In genomic region chr6:82862475-82862874, GRCm38 (mm10) we compare ENCODE assay signal across 11 mouse cellular contexts.
A peak's percentile ranks its signal among the peaks of the same experiment; 100 is the strongest.
DNase-seq lines count a peak whose midpoint lies in the region; ATAC-seq and TF ChIP-seq lines count a peak whose summit lies in the region.
"Had no signal": no experiment of that assay in that cellular context is flagged by ENCODE, and none has a peak within 500 bp of the region (broad histone marks: within the 10 kb centered on the region; RNA-seq: fewer than 3 reads in every experiment).

No protein-coding gene starts in this region.

- no peak for TF ChIP-seq POLR2A in heart, adult 2 months (IDR thresholded peaks at IDR 0.05; ENCODE audit: insufficient read depth, low read depth, low read length)
- no peak for TF ChIP-seq POLR2A in myocyte (IDR thresholded peaks at IDR 0.05; ENCODE audit: insufficient read length, low read depth)
- TF ChIP-seq POLR2A in thymus, adult 2 months (IDR thresholded peaks at IDR 0.05; ENCODE audit: control insufficient read depth, extremely low read depth, insufficient read depth, low read length, poor library complexity), result no peak

- no peaks in the 10 kb centered on the region for H3K27me3 ChIP-seq in heart, adult 2 months (ENCODE audit: control insufficient read depth, insufficient read depth, low read length)
- no peaks in the 10 kb centered on the region for H3K27me3 ChIP-seq in heart, embryonic 14.5 days (ENCODE audit: control insufficient read depth, insufficient read depth, low read length)
- no peaks in the 10 kb centered on the region for H3K27me3 ChIP-seq in myocyte (ENCODE audit: control insufficient read depth, insufficient read depth, insufficient read length)
- H3K27me3 ChIP-seq in thymus, adult 2 months (ENCODE audit: control insufficient read depth, insufficient read depth, low read length), result no peaks in the 10 kb centered on the region

- ATAC-seq in heart, embryonic 14.5 days (ENCODE audit: insufficient number of reproducible peaks, insufficient read depth, low FRiP score, low read depth), result no peak

- H3ac ChIP-seq in myocyte (ENCODE audit: control insufficient read depth, insufficient read length), result no peak overlapping the region

- TF ChIP-seq CTCF in heart, adult 2 months (IDR thresholded peaks at IDR 0.05), result no peak
- TF ChIP-seq CTCF in thymus, adult 2 months (IDR thresholded peaks at IDR 0.05; ENCODE audit: borderline replicate concordance, control insufficient read depth, extremely low read depth, insufficient read depth, low read length, poor library complexity), result no peak

- H3K9me3 ChIP-seq in heart, embryonic 14.5 days (ENCODE audit: control insufficient read depth, low read length), result peaks cover 9% of the 10 kb centered on the region

- no peaks in the 10 kb centered on the region for H3K36me3 ChIP-seq in heart, adult 2 months (ENCODE audit: control insufficient read depth, insufficient read depth, low read length)
- no peaks in the 10 kb centered on the region for H3K36me3 ChIP-seq in heart, embryonic 14.5 days (ENCODE audit: control insufficient read depth, insufficient read depth, low read length)
- no peaks in the 10 kb centered on the region for H3K36me3 ChIP-seq in myocyte (ENCODE audit: control insufficient read depth, insufficient read depth)
- no peaks in the 10 kb centered on the region for H3K36me3 ChIP-seq in thymus, adult 2 months (ENCODE audit: control insufficient read depth, insufficient read depth, low read length)

- no peak overlapping the region; the same call in 1 of the 2 replicates for H3K4me2 ChIP-seq in heart, embryonic 14.5 days (ENCODE audit: low read length)
- H3K4me2 ChIP-seq in myocyte (ENCODE audit: low read depth), result peak overlapping the region; percentile 53

- H3K9ac ChIP-seq in heart, adult 2 months (ENCODE audit: low read depth, low read length), result peak overlapping the region; percentile 50
- 0 out of 2 replicates have a peak overlapping the region, but pooled peaks have one; percentile 6 for H3K9ac ChIP-seq in heart, embryonic 14.5 days (ENCODE audit: low read length)

- intact Hi-C loops in heart, adult 2 months (cut with DNase I), result loop anchor here (2.0 to 5.0 kb wide), 2 partner anchors 90 to 110 kb away; no protein-coding TSS in a partner anchor
- intact Hi-C loops in heart, postnatal 14 days (cut with DNase I), result loop anchor here (5.0 kb wide), 1 partner anchor 85 kb away; no protein-coding TSS in a partner anchor

- 42% methylated on average over 7 of the region's 7 CpGs for WGBS in heart, adult 2 months
- WGBS in heart, embryonic 14.5 days, result 36% methylated on average over 7 of the region's 7 CpGs
- WGBS in thymus, adult 2 months, result 90% methylated on average over 7 of the region's 7 CpGs

- H3K4me3 ChIP-seq in heart, adult 2 months, result no peak overlapping the region
- no peak overlapping the region for H3K4me3 ChIP-seq in heart, embryonic 14.5 days (ENCODE audit: control insufficient read depth in 1 of 2, insufficient read depth in 1 of 2, low read depth in 1 of 2, low read length in 2 of 2)
- H3K4me3 ChIP-seq in myocyte, result no peak overlapping the region
- H3K4me3 ChIP-seq in thymus, adult 2 months (ENCODE audit: control insufficient read depth, insufficient read depth, low read length), result no peak overlapping the region

- DNase-seq in heart, adult 2 months, result peak; percentile 49 to 52
- no peak for DNase-seq in heart, postnatal 14 days
- DNase-seq in ZHBTc4 (ENCODE audit: low read depth, low spot score), result peak; percentile 29
- DNase-seq in thymus, adult 2 months, result no peak
- no peak for DNase-seq in lung, postnatal 10 days
- no peak for DNase-seq in urinary bladder, postnatal 14 days (ENCODE audit: low spot score)
- DNase-seq: kidney, postnatal 4 days; left cerebral cortex, postnatal 4 days; lung, postnatal 4 days had no signal

- H3K4me1 ChIP-seq in heart, adult 2 months (ENCODE audit: control insufficient read depth, insufficient read depth, low read length), result peaks cover 2% of the 10 kb centered on the region; the same call in 1 of the 2 replicates
- H3K4me1 ChIP-seq in heart, embryonic 14.5 days (ENCODE audit: control insufficient read depth in 2 of 2, insufficient read depth in 2 of 2, low read length in 2 of 2), result peaks cover 11 to 24% of the 10 kb centered on the region in 2 experiments
- H3K4me1 ChIP-seq in thymus, adult 2 months (replicated peaks; ENCODE audit: control insufficient read depth, insufficient read depth, low read length), result peaks cover 13% of the 10 kb centered on the region

- peak overlapping the region; percentile 87 for H3K27ac ChIP-seq in heart, adult 2 months
- peak overlapping the region; percentile 10 to 32; a peak in 1 of 4 replicates for H3K27ac ChIP-seq in heart, embryonic 14.5 days (replicated peaks in 1 of 2; ENCODE audit: control insufficient read depth in 1 of 2, insufficient read depth in 1 of 2, low read depth in 2 of 2, low read length in 2 of 2)
- H3K27ac ChIP-seq in thymus, adult 2 months (ENCODE audit: control insufficient read depth, insufficient read depth, low read length), result no peak overlapping the region

- TF ChIP-seq EP300 in heart, adult 2 months (IDR thresholded peaks at IDR 0.05; ENCODE audit: insufficient read depth, low read depth, low read length), result 0 out of 2 replicates have a peak, but pooled peaks have one; percentile 37

- H3K79me2 ChIP-seq in heart, adult 2 months (replicated peaks; ENCODE audit: control insufficient read depth, insufficient read depth, low read length), result no peaks in the 10 kb centered on the region
- H3K79me2 ChIP-seq in myocyte (ENCODE audit: control insufficient read depth, insufficient read depth), result no peaks in the 10 kb centered on the region

TF ChIP-seq in myocyte, 11 proteins besides CTCF, POLR2A, EP300 and RAD21:
- no peak for TF ChIP-seq POLR2AphosphoS2 (IDR thresholded peaks at IDR 0.05; ENCODE audit: insufficient read length, low read depth)
- no peak for TF ChIP-seq E2F4 (IDR thresholded peaks at IDR 0.05; ENCODE audit: insufficient read depth)
- no peak for TF ChIP-seq CEBPB (IDR thresholded peaks at IDR 0.05; ENCODE audit: insufficient read depth, poor library complexity, severe bottlenecking)
- TF ChIP-seq TCF12 (IDR thresholded peaks at IDR 0.05; ENCODE audit: insufficient read depth, poor library complexity, severe bottlenecking), result peak; percentile 23
- TF ChIP-seq REST (IDR thresholded peaks at IDR 0.05; ENCODE audit: insufficient read depth, insufficient read length), result no peak
- no peak for TF ChIP-seq MAX (IDR thresholded peaks at IDR 0.05; ENCODE audit: low read depth)
- no peak for TF ChIP-seq TCF3 (IDR thresholded peaks at IDR 0.05; ENCODE audit: insufficient read length, low read depth)
- peak in 2 of 3 experiments; percentile 64 to 71 for TF ChIP-seq MYOG (IDR thresholded peaks at IDR 0.05; ENCODE audit: control insufficient read depth in 1 of 3, insufficient read depth in 1 of 3, insufficient read length in 2 of 3, low read depth in 2 of 3)
- TF ChIP-seq MYOD1 (IDR thresholded peaks at IDR 0.05; ENCODE audit: control insufficient read depth in 1 of 3, insufficient read length in 2 of 3, low read depth in 2 of 3), result peak in 2 of 3 experiments; percentile 20 to 80
- TF ChIP-seq USF1 (IDR thresholded peaks at IDR 0.05; ENCODE audit: low read depth), result no peak
- TF ChIP-seq SRF (IDR thresholded peaks at IDR 0.05; ENCODE audit: control insufficient read depth, insufficient read length, low read depth), result no peak

Comparison
In these comparisons a context has a peak if more than half of its experiments do, and no peak if none do; other contexts are left out.
1. DNase-seq: peak in heart, adult 2 months (2 of 2) and ZHBTc4 (single experiment); none in heart, postnatal 14 days (0 of 2), thymus, adult 2 months (single experiment), lung, postnatal 10 days (single experiment) and urinary bladder, postnatal 14 days (single experiment).